Mouse (Mus musculus) kidney, postnatal 0 days (tissue): Measurements from ENCODE around the gene Prm1. TPM values are rescaled to one million over a fixed set of nuclear protein-coding genes. Genes with fewer than 3 reads are reported as not detected.

Source experiments
- ATAC-seq: fragments of 200-750 bp; cut with Nextera tagmentation; replicated peaks from 2 replicates; pipeline ENCODE4 v1.8.0; 2017; ENCODE audit warnings: low read depth, moderate number of reproducible peaks, moderate TSS enrichment, moderate library complexity; ENCODE audit not compliant: low FRiP score
- DNase-seq: peaks from one replicate; pipeline ENCODE4 v3.0.0-alpha.2; 2016; ENCODE audit warnings: low spot score
- H3K27ac ChIP-seq: fragments of 300-500 bp; sonication (generic); 2 replicates; pipeline ENCODE4 v1.5.1; 2014; ENCODE audit warnings: mild to moderate bottlenecking
- H3K27me3 ChIP-seq: fragments of 300-500 bp; sonication (generic); 2 replicates; pipeline ENCODE4 v1.6.1; 2014; ENCODE audit warnings: low read length, mixed read lengths; ENCODE audit not compliant: insufficient read depth
- H3K36me3 ChIP-seq: fragments of 300-500 bp; sonication (generic); 2 replicates; pipeline ENCODE4 v1.6.1; 2014; ENCODE audit warnings: low read length, mixed read lengths; ENCODE audit not compliant: insufficient read depth
- H3K4me1 ChIP-seq: fragments of 300-500 bp; sonication (generic); replicated peaks from 2 replicates; pipeline ENCODE4 v1.6.1; 2014; ENCODE audit warnings: antibody characterized with exemption, low read length, mixed read lengths; ENCODE audit not compliant: insufficient read depth
- H3K4me2 ChIP-seq: fragments of 300-500 bp; sonication (generic); 2 replicates; pipeline ENCODE4 v1.6.1; 2014; ENCODE audit warnings: mild to moderate bottlenecking, low read length, moderate library complexity, mixed read lengths
- H3K4me3 ChIP-seq: fragments of 300-500 bp; sonication (generic); replicated peaks from 2 replicates; pipeline ENCODE4 v1.5.1; 2014; ENCODE audit warnings: low read depth, low read length
- H3K9ac ChIP-seq: fragments of 300-500 bp; sonication (generic); 2 replicates; pipeline ENCODE4 v1.6.1; 2014; ENCODE audit warnings: low read depth, low read length
- H3K9me3 ChIP-seq: fragments of 300-500 bp; sonication (generic); replicated peaks from 2 replicates; pipeline ENCODE4 v1.6.1; 2016; ENCODE audit warnings: low read length, inconsistent platforms, mixed read lengths
- CTCF ChIP-seq: IDR thresholded peaks from 2 replicates; pipeline ENCODE4 v1.5.1; 2016; ENCODE audit warnings: antibody characterized with exemption, low read depth, mild to moderate bottlenecking, moderate library complexity
- WGBS: fragments of 180-500 bp; shearing (Covaris S2); extraction: QIAGEN DNeasy Blood & Tissue Kit; methylation state at CpG from one replicate; pipeline ENCODE4 v1.1.7; 2014; 5-methylcytosine and 5-hydroxymethylcytosine counted together
- polyA plus RNA-seq: library from polyadenylated mRNA; unstranded; fragments of >200 nt; fragmentation: Nextera tagmentation; extraction: Ambion mirVana; gene quantifications from 2 replicates; pipeline ENCODE4 v1.2.1, GENCODE M21; 2015

Prm1 gene
- polyA plus RNA-seq, 1 experiment from 2014 or later, result not detected

DNA sequence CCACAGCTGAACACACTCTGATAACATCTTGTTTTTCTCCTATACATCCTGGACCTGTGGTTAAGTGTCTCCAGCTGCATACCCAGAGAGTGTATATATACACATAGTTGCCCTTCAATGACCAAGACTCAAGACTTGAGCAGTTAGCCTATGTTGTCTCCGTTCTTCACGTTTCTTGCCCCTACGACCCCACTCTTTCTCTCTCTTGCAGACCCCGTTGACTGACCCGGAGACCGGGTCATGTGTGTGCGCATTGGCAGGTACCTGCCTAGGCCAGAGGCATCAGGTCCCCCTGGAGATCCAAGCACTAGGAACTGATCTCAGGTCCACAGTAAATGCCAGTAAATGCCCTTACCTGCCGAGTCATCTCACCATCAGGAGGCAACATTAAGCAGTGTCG, 21.6 kb upstream of the Prm1 start:
- no peak for ATAC-seq
- 92% methylated on average over 9 of the region's 9 CpGs for WGBS
- Histone ChIP-seq H3K9ac (no peak overlapping the region), H3K36me3 (no peaks in the 10 kb centered on the region), H3K9me3 (no peaks in the 10 kb centered on the region), H3K4me2 (no peak overlapping the region), H3K4me1 (no peaks in the 10 kb centered on the region), H3K27ac (no peak overlapping the region), H3K4me3 (no peak overlapping the region), H3K27me3 (no peaks in the 10 kb centered on the region)
- no peak for TF ChIP-seq CTCF
- DNase-seq, result no peak

DNA sequence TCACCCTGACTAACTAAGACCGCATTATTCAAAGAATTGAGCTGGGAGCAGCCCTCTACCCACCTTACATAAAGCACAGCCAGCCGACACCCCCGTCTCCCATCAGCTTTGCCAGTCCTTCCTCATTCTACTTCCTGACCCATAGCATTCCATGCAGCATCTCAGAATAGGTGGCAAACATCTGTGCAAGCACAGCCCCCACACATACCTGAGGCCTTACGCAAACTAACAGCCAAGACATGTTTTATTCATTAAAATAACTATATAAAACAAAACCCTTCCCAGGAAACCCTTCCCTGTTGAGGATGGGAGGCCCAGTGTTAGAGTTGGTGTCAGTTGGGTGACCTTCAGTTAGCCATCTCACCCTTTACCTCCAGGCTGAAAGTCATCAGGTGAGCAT, 20.2 kb upstream of the Prm1 start:
- DNase-seq (no peak), ATAC-seq (no peak)
- Histone ChIP-seq H3K27me3 (no peaks in the 10 kb centered on the region), H3K36me3 (no peaks in the 10 kb centered on the region), H3K9me3 (no peaks in the 10 kb centered on the region), H3K9ac (no peak overlapping the region), H3K4me3 (no peak overlapping the region), H3K4me1 (no peaks in the 10 kb centered on the region), H3K4me2 (no peak overlapping the region), H3K27ac (no peak overlapping the region)
- no peak for TF ChIP-seq CTCF
- whole genome bisulfite sequencing, result 74% methylated on average over 4 of the region's 4 CpGs

DNA sequence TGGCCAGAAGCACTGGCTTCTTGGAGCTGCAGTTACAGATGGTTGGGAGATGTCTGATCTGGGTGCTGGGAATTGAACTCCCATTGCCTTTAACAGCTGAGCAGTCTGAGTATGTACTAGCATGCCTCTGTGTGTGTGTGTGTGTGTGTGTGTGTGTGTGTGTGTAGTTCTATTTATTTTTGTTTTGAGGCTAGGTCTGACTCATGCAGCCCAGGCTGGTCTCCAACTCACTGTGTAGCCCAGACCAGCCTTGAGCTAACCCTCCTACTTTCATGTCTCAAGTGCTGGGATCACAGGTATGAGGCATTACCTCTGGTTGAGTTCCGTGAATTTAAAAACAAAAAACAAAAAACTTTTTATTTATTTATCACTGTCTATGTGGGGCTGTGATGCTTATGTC, 18.9 kb upstream of the Prm1 start:
- Histone ChIP-seq H3K9ac (no peak overlapping the region), H3K4me2 (no peak overlapping the region), H3K9me3 (no peaks in the 10 kb centered on the region), H3K4me1 (no peaks in the 10 kb centered on the region), H3K36me3 (no peaks in the 10 kb centered on the region), H3K4me3 (no peak overlapping the region), H3K27ac (no peak overlapping the region), H3K27me3 (no peaks in the 10 kb centered on the region)
- ATAC-seq (no peak; the same call in 1 of the 2 replicates), DNase-seq (no peak)
- 87% methylated on average over 1 of the region's 1 CpGs for WGBS
- no peak for TF ChIP-seq CTCF

- Histone ChIP-seq H3K36me3 (no peaks in the 10 kb centered on the region), H3K4me1 (no peaks in the 10 kb centered on the region), H3K27ac (no peak overlapping the region), H3K27me3 (no peaks in the 10 kb centered on the region), H3K9me3 (no peaks in the 10 kb centered on the region), H3K4me2 (no peak overlapping the region), H3K9ac (no peak overlapping the region), H3K4me3 (no peak overlapping the region)
- ATAC-seq, result no peak; the same call in 1 of the 2 replicates
- TF ChIP-seq CTCF, result no peak
- 31% methylated on average over 4 of the region's 4 CpGs for WGBS
- DNase-seq, result peak; percentile 65
Observed at GRCm38 (mm10) chr16:10821387-10821786, 15.7 kb upstream of the Prm1 start.

- Histone ChIP-seq H3K9me3 (no peaks in the 10 kb centered on the region), H3K4me3 (no peak overlapping the region), H3K36me3 (no peaks in the 10 kb centered on the region), H3K27ac (no peak overlapping the region), H3K4me1 (no peaks in the 10 kb centered on the region), H3K4me2 (no peak overlapping the region), H3K27me3 (no peaks in the 10 kb centered on the region), H3K9ac (no peak overlapping the region)
- no peak for DNase-seq
- ATAC-seq, result no peak
- no peak for TF ChIP-seq CTCF
- WGBS, result 70% methylated on average over 3 of the region's 3 CpGs
Observed at GRCm38 (mm10) chr16:10819966-10820365, 14.3 kb upstream of the Prm1 start.

- no peak for TF ChIP-seq CTCF
- H3K9me3 ChIP-seq, result no peaks in the 10 kb centered on the region
- H3K27ac ChIP-seq, result no peak overlapping the region
- DNase-seq, result no peak
- WGBS, result 82% methylated on average over 4 of the region's 4 CpGs
- no peak overlapping the region for H3K4me2 ChIP-seq
- H3K4me3 ChIP-seq, result no peak overlapping the region
- no peaks in the 10 kb centered on the region for H3K27me3 ChIP-seq
- H3K9ac ChIP-seq, result no peak overlapping the region
- H3K36me3 ChIP-seq, result no peaks in the 10 kb centered on the region
- no peaks in the 10 kb centered on the region for H3K4me1 ChIP-seq
- ATAC-seq, result no peak
Observed at GRCm38 (mm10) chr16:10818579-10819135, 13.0 kb upstream of the Prm1 start.

DNA sequence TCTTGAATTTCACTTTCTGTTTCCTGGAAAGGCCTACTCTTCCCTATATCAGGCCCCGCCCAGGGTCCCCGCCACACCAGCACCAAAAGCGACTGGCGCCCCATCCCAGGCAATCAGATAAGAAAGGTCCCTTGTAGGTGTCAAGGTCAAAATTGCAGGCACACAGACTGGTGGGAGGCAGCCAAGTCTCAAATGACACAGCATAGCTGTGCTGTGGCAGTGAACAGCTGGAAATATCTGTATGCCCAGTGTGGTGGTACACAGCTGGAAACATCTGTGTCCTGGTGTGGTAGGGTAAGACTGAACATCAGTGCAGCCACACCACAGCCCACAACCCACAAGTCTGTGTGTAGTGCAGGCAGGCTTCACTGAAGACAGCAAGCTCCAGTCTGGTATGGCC, 9.2 kb upstream of the Prm1 start:
- Histone ChIP-seq H3K4me3 (no peak overlapping the region), H3K9ac (no peak overlapping the region), H3K27ac (no peak overlapping the region), H3K9me3 (no peaks in the 10 kb centered on the region), H3K27me3 (no peaks in the 10 kb centered on the region), H3K4me2 (no peak overlapping the region), H3K36me3 (no peaks in the 10 kb centered on the region), H3K4me1 (no peaks in the 10 kb centered on the region)
- TF ChIP-seq CTCF, result no peak
- WGBS, result 56% methylated on average over 4 of the region's 4 CpGs
- no peak for ATAC-seq
- no peak for DNase-seq
